Mouse (Mus musculus) ZHBTc4 (cell line): Measurements from ENCODE around the gene Trim31.

Experiments used
- DNase-seq: peaks from one replicate; pipeline ENCODE4 v3.0.0-alpha.2; 2011; ENCODE audit warnings: low read depth, low spot score

Trim31 gene

GRCm38 (mm10) chr17:36944121-36944775 is 46.3 kb downstream of the Trim31 start:
- peak; percentile 63 for DNase-seq

GRCm38 (mm10) chr17:36947051-36947819 is 49.3 kb downstream of the Trim31 start:
- peak; percentile 71 for DNase-seq

- DNase-seq: no peak
These were observed 50.4 kb downstream of the Trim31 start for GRCm38 (mm10) chr17:36948286-36948685.

GRCm38 (mm10) chr17:36949265-36949664 is 51.3 kb downstream of the Trim31 start:
- no peak for DNase-seq

- peak; percentile 99 for DNase-seq
These were observed 53.3 kb downstream of the Trim31 start, which contains the start of gene Ppp1r11 for GRCm38 (mm10) chr17:36950981-36951947. Ppp1r11 (minus strand) TSS chr17:36951741.

GRCm38 (mm10) chr17:36952631-36953030 is 54.7 kb downstream of the Trim31 start:
- DNase-seq: no peak

GRCm38 (mm10) chr17:36953062-36953461 is 55.1 kb downstream of the Trim31 start:
- no peak for DNase-seq

- DNase-seq: peak; percentile 99
These were observed 60.3 kb downstream of the Trim31 start, which contains the start of the genes Znrd1 and Znrd1as for GRCm38 (mm10) chr17:36957999-36958743. Znrd1 (minus strand) TSS chr17:36958559. Znrd1as (plus strand) TSS chr17:36958592.

GRCm38 (mm10) chr17:36958884-36959283 is 61.0 kb downstream of the Trim31 start:
- DNase-seq: no peak
